Mouse (Mus musculus) ES-Bruce4 (cell line): Measurements from ENCODE around the gene Zfp672.

Source experiments
- CTCF ChIP-seq: IDR thresholded peaks from one replicate; pipeline ENCODE4 v1.8.1; 2011; ENCODE audit warnings: low read depth, low read length
- EP300 ChIP-seq: IDR thresholded peaks from 2 replicates; pipeline ENCODE4 v1.6.1; 2011; ENCODE audit warnings: low read depth, low read length; ENCODE audit not compliant: insufficient read depth
- POLR2A ChIP-seq: IDR thresholded peaks from one replicate; pipeline ENCODE4 v1.8.1; 2011; ENCODE audit warnings: low read length; ENCODE audit not compliant: insufficient read depth

- TF ChIP-seq CTCF (no peak), POLR2A (no peak), EP300 (no peak)
These were observed 40.0 kb downstream of the Zfp672 start for GRCm38 (mm10) chr11:58289992-58290682.
